Mouse (Mus musculus) limb, embryonic 13.5 days (tissue): ENCODE measurements around the gene Pds5b. TPM values are rescaled to one million over a fixed set of nuclear protein-coding genes. Genes with fewer than 3 reads are reported as not detected.
"Not testable (repeated sequence)": the region's sequence is repeated elsewhere in the genome, so short reads cannot be mapped to it uniquely, and the experiment has no call there.

Source experiments
- ATAC-seq: fragments of 200-750 bp; cut with Nextera tagmentation; 2 replicates; pipeline ENCODE4 v1.8.0; 2017; ENCODE audit warnings: low read depth, moderate number of reproducible peaks, moderate TSS enrichment; ENCODE audit not compliant: low FRiP score
- H3K27ac ChIP-seq: fragments of 300-500 bp; sonication (generic); 2 replicates; pipeline ENCODE4 v1.5.1; 2015; ENCODE audit warnings: inconsistent platforms, mild to moderate bottlenecking, moderate library complexity
- H3K27me3 ChIP-seq: fragments of 300-500 bp; sonication (generic); 2 replicates; pipeline ENCODE4 v1.6.1; 2015; ENCODE audit warnings: mild to moderate bottlenecking, inconsistent platforms
- H3K36me3 ChIP-seq: fragments of 300-500 bp; sonication (generic); 2 replicates; pipeline ENCODE4 v1.6.1; 2015; ENCODE audit warnings: inconsistent platforms, mild to moderate bottlenecking, moderate library complexity
- H3K4me1 ChIP-seq: fragments of 300-500 bp; sonication (generic); 2 replicates; pipeline ENCODE4 v1.6.1; 2015; ENCODE audit warnings: inconsistent platforms
- H3K4me2 ChIP-seq: fragments of 300-500 bp; sonication (generic); replicated peaks from 2 replicates; pipeline ENCODE4 v1.6.1; 2015; ENCODE audit warnings: inconsistent platforms, mild to moderate bottlenecking, moderate library complexity
- H3K4me3 ChIP-seq: fragments of 300-500 bp; sonication (generic); 2 replicates; pipeline ENCODE4 v1.5.1; 2015; ENCODE audit warnings: moderate library complexity, mild to moderate bottlenecking, inconsistent platforms
- H3K9ac ChIP-seq: fragments of 300-500 bp; sonication (generic); 2 replicates; pipeline ENCODE4 v1.6.1; 2015; ENCODE audit warnings: mild to moderate bottlenecking, inconsistent platforms
- H3K9me3 ChIP-seq: fragments of 300-500 bp; sonication (generic); 2 replicates; pipeline ENCODE4 v1.6.1; 2016; ENCODE audit warnings: inconsistent platforms
- WGBS: fragments of 180-500 bp; shearing (Covaris S2); methylation state at CpG from one replicate; pipeline ENCODE4 v1.1.7; 2015; 5-methylcytosine and 5-hydroxymethylcytosine counted together
- polyA plus RNA-seq: library from polyadenylated mRNA; unstranded; fragments of >200 nt; fragmentation: Nextera tagmentation; extraction: Ambion mirVana; gene quantifications from 2 replicates; pipeline ENCODE4 v1.2.1, GENCODE M21; 2015

Pds5b gene
- polyA plus RNA-seq, 1 experiment from 2014 or later: 43.9 TPM

GRCm38 (mm10) chr5:150836782-150837181 lies 163.2 kb downstream of the Pds5b start:
- no peaks in the 10 kb centered on the region for H3K27me3 ChIP-seq
- no peak overlapping the region for H3K9ac ChIP-seq
- H3K4me2 ChIP-seq: no peak overlapping the region
- H3K4me3 ChIP-seq: no peak overlapping the region
- H3K4me1 ChIP-seq: peaks cover 21% of the 10 kb centered on the region
- no peak for ATAC-seq
- H3K36me3 ChIP-seq: no peaks in the 10 kb centered on the region
- H3K9me3 ChIP-seq: peaks cover 15% of the 10 kb centered on the region
- 92% methylated on average over 8 of the region's 8 CpGs for WGBS
- no peak overlapping the region for H3K27ac ChIP-seq

DNA sequence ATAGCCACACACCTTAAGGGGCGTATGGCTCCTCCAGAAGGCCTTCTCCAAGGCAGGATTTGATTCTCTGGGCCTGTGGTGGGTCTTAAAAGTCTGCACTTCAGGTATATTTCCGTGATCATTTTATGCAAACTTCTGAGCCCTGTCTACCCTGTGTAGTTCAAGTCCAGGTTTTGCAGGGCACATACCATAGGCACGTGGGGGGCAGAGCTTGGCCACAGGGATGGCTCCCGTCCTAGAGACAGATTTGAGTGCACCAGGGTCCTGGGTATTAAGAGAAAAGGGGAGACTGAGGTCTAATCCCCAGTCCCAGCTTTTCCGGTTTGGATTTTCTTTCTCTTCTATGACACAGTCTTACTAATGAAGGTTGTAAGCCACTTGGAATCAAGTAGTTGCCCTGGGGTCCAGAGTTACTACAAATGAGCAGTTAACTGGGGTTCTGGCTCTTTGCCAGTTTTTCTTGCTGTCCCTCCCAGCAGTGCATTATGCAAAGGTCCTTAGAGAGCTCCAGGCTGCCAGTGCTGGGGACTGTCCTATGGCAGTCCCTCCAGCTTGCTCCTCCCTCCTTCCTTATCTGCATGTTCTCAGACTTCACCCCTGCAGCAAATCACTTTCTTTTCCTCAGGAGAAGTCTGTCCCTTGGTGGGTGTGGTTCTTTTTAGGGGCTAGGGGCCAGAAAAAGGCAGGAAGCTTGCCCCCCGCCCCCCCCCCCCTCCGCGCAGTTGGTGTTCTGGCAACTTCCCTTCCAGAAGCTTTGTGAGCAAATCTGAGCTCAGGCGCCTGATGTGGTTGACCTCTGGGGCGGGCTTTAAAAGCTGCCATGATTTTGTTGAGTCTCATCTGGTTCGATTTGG lies 166.4 kb downstream of the Pds5b start:
- 13% methylated on average over 11 of the region's 11 CpGs for WGBS
- H3K9me3 ChIP-seq: peaks cover 15% of the 10 kb centered on the region
- H3K4me3 ChIP-seq: 0 out of 2 replicates have a peak overlapping the region, but pooled peaks have one; percentile 1
- H3K4me2 ChIP-seq: peak overlapping the region; percentile 47
- H3K9ac ChIP-seq: no peak overlapping the region
- peak; percentile 91 for ATAC-seq
- H3K27me3 ChIP-seq: no peaks in the 10 kb centered on the region
- peaks cover 21% of the 10 kb centered on the region for H3K4me1 ChIP-seq
- H3K27ac ChIP-seq: peak overlapping the region; percentile 69; the same call in 1 of the 2 replicates
- H3K36me3 ChIP-seq: no peaks in the 10 kb centered on the region

- peaks cover 21% of the 10 kb centered on the region for H3K4me1 ChIP-seq
- no peak overlapping the region for H3K4me3 ChIP-seq
- no peaks in the 10 kb centered on the region for H3K36me3 ChIP-seq
- 25% methylated on average over 11 of the region's 11 CpGs for WGBS
- H3K9ac ChIP-seq: 0 out of 2 replicates have a peak overlapping the region, but pooled peaks have one; percentile 21
- H3K27me3 ChIP-seq: no peaks in the 10 kb centered on the region
- ATAC-seq: no peak
- H3K9me3 ChIP-seq: peaks cover 15% of the 10 kb centered on the region
- peak overlapping the region; percentile 69 for H3K27ac ChIP-seq
- peak overlapping the region; percentile 47 for H3K4me2 ChIP-seq
Measured at GRCm38 (mm10) chr5:150840596-150840995, 167.1 kb downstream of the Pds5b start.

- no peak overlapping the region for H3K4me3 ChIP-seq
- H3K27me3 ChIP-seq: no peaks in the 10 kb centered on the region
- WGBS: 87% methylated on average over 6 of the region's 6 CpGs
- H3K9ac ChIP-seq: no peak overlapping the region
- no peak overlapping the region for H3K27ac ChIP-seq
- no peaks in the 10 kb centered on the region for H3K9me3 ChIP-seq
- no peaks in the 10 kb centered on the region for H3K36me3 ChIP-seq
- peaks cover under 1% of the 10 kb centered on the region; the same call in 1 of the 2 replicates for H3K4me1 ChIP-seq
- no peak overlapping the region for H3K4me2 ChIP-seq
- no peak for ATAC-seq
Measured at GRCm38 (mm10) chr5:150845961-150846360, 172.4 kb downstream of the Pds5b start.

- peaks cover 3% of the 10 kb centered on the region; the same call in 1 of the 2 replicates for H3K4me1 ChIP-seq
- no peak overlapping the region for H3K4me3 ChIP-seq
- no peak overlapping the region for H3K27ac ChIP-seq
- no peaks in the 10 kb centered on the region for H3K27me3 ChIP-seq
- no peaks in the 10 kb centered on the region for H3K9me3 ChIP-seq
- H3K9ac ChIP-seq: no peak overlapping the region
- H3K4me2 ChIP-seq: no peak overlapping the region
- ATAC-seq: no peak
- 56% methylated on average over 2 of the region's 2 CpGs for WGBS
- H3K36me3 ChIP-seq: no peaks in the 10 kb centered on the region
Measured at GRCm38 (mm10) chr5:150850821-150851220, 177.3 kb downstream of the Pds5b start.

DNA sequence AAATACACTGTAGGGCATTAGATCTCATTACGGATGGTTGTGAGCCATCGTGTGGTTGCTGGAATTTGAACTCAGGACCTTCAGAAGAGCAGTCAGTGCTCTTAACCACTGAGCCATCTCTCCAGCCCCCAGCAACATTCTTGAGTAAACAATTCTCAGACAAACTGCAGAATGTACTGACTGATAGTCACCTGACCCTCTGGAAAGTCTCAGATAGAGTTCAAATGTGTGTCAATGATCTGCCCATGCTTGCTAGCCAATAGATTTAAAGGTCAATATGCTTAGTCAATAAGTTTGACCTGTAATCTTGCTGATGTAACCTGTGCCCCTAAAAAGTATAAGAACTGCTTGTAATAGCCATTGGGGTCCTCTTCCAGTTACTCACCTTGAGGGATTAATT lies 178.6 kb downstream of the Pds5b start:
- not testable (repeated sequence) for H3K4me3 ChIP-seq, H3K27ac ChIP-seq, H3K4me2 ChIP-seq, ATAC-seq, H3K9ac ChIP-seq, H3K9me3 ChIP-seq, H3K27me3 ChIP-seq, H3K4me1 ChIP-seq, H3K36me3 ChIP-seq
- WGBS: 87% methylated on average over 2 of the region's 2 CpGs

DNA sequence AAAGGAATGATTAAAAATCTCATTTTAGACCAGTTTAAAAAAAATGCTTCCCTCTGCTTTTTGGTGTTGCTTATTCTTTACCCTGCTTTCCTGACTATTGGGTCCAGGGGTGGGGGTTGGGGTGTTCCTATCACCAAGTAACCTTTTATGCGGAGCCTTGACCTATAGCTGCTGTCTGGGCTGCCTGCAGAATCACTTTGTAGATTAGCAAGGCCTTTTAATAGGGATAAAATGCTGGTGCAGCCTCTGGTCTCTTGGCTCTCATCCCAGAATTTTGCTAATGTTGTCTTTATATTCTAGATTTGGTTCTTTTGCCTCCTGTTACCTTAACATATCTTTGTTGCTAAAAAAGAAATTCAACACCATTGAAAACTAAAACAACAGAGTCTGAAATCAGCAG lies 181.0 kb downstream of the Pds5b start:
- no peak overlapping the region for H3K4me3 ChIP-seq
- H3K9me3 ChIP-seq: 0 out of 2 replicates have a peak, but pooled peaks cover 3% of the 10 kb centered on the region
- H3K9ac ChIP-seq: no peak overlapping the region
- WGBS: 47% methylated on average over 1 of the region's 1 CpGs
- no peak overlapping the region for H3K27ac ChIP-seq
- H3K4me2 ChIP-seq: no peak overlapping the region
- no peaks in the 10 kb centered on the region for H3K27me3 ChIP-seq
- no peak for ATAC-seq
- H3K4me1 ChIP-seq: peaks cover 3% of the 10 kb centered on the region; the same call in 1 of the 2 replicates
- H3K36me3 ChIP-seq: no peaks in the 10 kb centered on the region

DNA sequence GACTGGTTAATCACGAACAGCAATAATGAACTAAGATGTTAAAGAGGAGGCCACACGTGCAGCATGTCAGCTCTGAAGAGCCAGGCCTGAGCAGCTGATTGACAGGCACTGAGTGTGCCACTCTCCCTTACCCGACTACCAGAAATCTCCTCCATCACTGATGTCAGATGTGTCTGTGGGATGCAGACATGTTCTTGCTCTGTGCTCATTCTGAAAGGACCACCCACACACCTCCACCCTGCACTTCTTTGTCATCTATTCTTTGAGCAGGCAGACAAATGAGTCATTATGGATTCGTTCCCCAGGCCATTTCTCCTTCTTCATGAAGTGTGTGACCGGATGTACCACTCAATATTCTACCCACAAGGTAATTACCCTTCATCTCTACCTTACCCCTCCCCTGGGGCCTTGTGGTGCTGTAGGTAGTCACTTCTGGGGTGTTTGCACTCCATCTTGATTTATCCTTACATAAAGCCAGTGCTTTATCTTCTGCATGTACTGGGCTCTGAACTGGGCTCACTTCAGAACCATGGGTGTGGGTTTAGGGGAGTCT lies 186.2 kb downstream of the Pds5b start:
- Histone ChIP-seq H3K27ac (no peak overlapping the region), H3K9me3 (0 out of 2 replicates have a peak, but pooled peaks cover 3% of the 10 kb centered on the region), H3K27me3 (no peaks in the 10 kb centered on the region), H3K4me3 (no peak overlapping the region), H3K9ac (no peak overlapping the region), H3K36me3 (no peaks in the 10 kb centered on the region), H3K4me1 (no peaks in the 10 kb centered on the region), H3K4me2 (no peak overlapping the region)
- ATAC-seq: no peak
- WGBS: 61% methylated on average over 5 of the region's 5 CpGs

Other genes with a start within 250 kb of the Pds5b start
- gene Zar1l, start 155.6 kb upstream of the Pds5b start, polyA plus RNA-seq: not detected in 2 replicates
- 25.4 and 30.7 TPM in 2 replicates for gene Brca2, start 151.1 kb upstream of the Pds5b start, polyA plus RNA-seq
- gene N4bp2l1, start 76.6 kb upstream of the Pds5b start, polyA plus RNA-seq: 5.2 and 5.4 TPM in 2 replicates
- gene N4bp2l2, start 7.6 kb upstream of the Pds5b start, polyA plus RNA-seq: 49.3 and 50.3 TPM in 2 replicates